Mouse (Mus musculus): ENCODE data around the gene Ctsk. TPM values are rescaled to one million over a fixed set of nuclear protein-coding genes. Genes with fewer than 3 reads are reported as not detected.

Ctsk gene
- polyA plus RNA-seq (2015; fragmentation: Nextera tagmentation; extraction: Ambion mirVana): 1.0 and 1.3 TPM in 2 replicates

DNA sequence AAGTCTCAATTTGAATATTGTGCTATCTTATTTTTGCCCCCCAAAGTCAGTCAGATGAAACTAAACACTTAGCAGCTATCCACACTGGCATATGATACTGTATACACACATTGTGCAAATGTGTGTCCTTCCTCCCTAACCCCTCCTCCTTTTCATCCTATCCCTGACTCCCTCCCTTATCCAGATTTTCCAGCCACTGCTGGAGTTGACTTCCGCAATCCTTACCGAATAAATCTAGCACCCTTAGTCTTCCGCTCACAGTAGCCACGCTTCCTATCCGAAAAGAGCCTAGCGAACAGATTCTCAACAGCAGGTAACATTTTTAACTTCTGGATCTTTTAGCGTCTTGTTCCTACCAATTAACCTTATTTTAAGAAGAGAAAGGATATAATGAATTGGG, at the start of gene Ctsk:
Ctsk (plus strand) TSS at position 233 of the 400 bp plus-strand sequence.
- no peak within 1 kb of the TSS for H3K4me3 ChIP-seq (ENCODE audit: low read depth, low read length)
- no peaks in the 10 kb centered on the region for H3K4me1 ChIP-seq (ENCODE audit: control insufficient read depth, low read depth, low read length)
- H3K4me2 ChIP-seq (ENCODE audit: low read depth, low read length): no peak within 1 kb of the TSS
- no peaks in the 10 kb centered on the region for H3K9me3 ChIP-seq (replicated peaks; ENCODE audit: control insufficient read depth, low read length)
- ATAC-seq (ENCODE audit: low read depth): no peak
- H3K27ac ChIP-seq (ENCODE audit: low read length): no peak within 1 kb of the TSS
- WGBS (ENCODE audit: insufficient replicate concordance): 80% methylated on average over 7 of the region's 7 CpGs
- H3K9ac ChIP-seq (ENCODE audit: low read depth, low read length): no peak within 1 kb of the TSS
- H3K36me3 ChIP-seq (ENCODE audit: control insufficient read depth, insufficient read depth): peaks cover 21% of the 10 kb centered on the region
- no peaks in the 10 kb centered on the region for H3K27me3 ChIP-seq (ENCODE audit: control insufficient read depth, insufficient read depth, low read depth, low read length)

DNA sequence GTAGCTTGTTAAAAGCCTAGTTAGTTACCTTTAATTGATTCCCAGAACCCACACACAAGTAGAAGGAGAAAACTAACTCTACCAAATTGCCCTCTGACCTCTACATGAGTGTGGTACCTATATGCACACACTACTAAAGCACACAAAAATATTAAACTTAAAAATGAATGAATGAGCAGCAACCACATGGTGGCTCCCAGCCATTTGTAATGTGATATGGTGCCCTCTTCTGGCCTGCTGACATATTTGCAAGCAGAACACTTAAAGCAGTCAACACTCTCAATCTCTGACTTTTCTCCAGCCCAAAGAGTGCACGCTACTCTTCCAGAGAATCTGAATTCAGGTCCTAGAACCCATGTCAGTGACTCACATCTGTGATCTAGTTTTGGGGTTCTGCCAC, 48.6 kb upstream of the Ctsk start:
- H3K9me3 ChIP-seq (replicated peaks; ENCODE audit: control insufficient read depth, low read length): no peaks in the 10 kb centered on the region
- no peak overlapping the region for H3K9ac ChIP-seq (ENCODE audit: low read depth, low read length)
- H3K27ac ChIP-seq (ENCODE audit: low read length): no peak overlapping the region
- no peaks in the 10 kb centered on the region; the same call in 1 of the 2 replicates for H3K4me1 ChIP-seq (ENCODE audit: control insufficient read depth, low read depth, low read length)
- H3K4me2 ChIP-seq (ENCODE audit: low read depth, low read length): no peak overlapping the region
- H3K4me3 ChIP-seq (ENCODE audit: low read depth, low read length): no peak overlapping the region
- ATAC-seq (ENCODE audit: low read depth): 0 out of 2 replicates have a peak, but pooled peaks have one; percentile 9
- H3K27me3 ChIP-seq (ENCODE audit: control insufficient read depth, insufficient read depth, low read depth, low read length): no peaks in the 10 kb centered on the region
- WGBS (ENCODE audit: insufficient replicate concordance): 31% methylated on average over 1 of the region's 1 CpGs
- H3K36me3 ChIP-seq (ENCODE audit: control insufficient read depth, insufficient read depth): peaks cover 13% of the 10 kb centered on the region

DNA sequence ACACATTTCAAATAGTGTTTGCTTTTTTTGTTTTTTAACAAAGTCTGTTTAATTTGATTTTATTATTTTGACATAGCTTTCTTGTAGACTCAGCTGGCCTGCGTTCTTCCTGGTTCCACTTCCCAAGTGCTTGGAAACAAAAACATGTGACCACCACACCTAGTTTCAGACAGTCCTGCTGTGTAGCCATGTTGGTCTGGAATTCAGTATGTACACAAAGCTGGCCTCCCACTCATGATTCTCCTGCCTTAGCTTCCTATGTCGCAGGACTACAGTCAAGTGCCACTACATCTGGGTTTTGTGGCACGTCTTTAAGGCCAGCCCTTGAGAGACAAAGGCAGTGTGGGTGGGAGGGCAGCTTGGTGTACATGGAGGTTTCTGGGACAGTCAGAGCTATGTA, 48.1 kb upstream of the Ctsk start:
- ATAC-seq (ENCODE audit: low read depth): no peak
- no peak overlapping the region for H3K9ac ChIP-seq (ENCODE audit: low read depth, low read length)
- H3K27me3 ChIP-seq (ENCODE audit: control insufficient read depth, insufficient read depth, low read depth, low read length): no peaks in the 10 kb centered on the region
- 90% methylated on average over 3 of the region's 3 CpGs for WGBS (ENCODE audit: insufficient replicate concordance)
- H3K4me2 ChIP-seq (ENCODE audit: low read depth, low read length): no peak overlapping the region
- no peaks in the 10 kb centered on the region; the same call in 1 of the 2 replicates for H3K4me1 ChIP-seq (ENCODE audit: control insufficient read depth, low read depth, low read length)
- no peak overlapping the region for H3K27ac ChIP-seq (ENCODE audit: low read length)
- H3K4me3 ChIP-seq (ENCODE audit: low read depth, low read length): no peak overlapping the region
- H3K9me3 ChIP-seq (replicated peaks; ENCODE audit: control insufficient read depth, low read length): no peaks in the 10 kb centered on the region
- H3K36me3 ChIP-seq (ENCODE audit: control insufficient read depth, insufficient read depth): peaks cover 13% of the 10 kb centered on the region

DNA sequence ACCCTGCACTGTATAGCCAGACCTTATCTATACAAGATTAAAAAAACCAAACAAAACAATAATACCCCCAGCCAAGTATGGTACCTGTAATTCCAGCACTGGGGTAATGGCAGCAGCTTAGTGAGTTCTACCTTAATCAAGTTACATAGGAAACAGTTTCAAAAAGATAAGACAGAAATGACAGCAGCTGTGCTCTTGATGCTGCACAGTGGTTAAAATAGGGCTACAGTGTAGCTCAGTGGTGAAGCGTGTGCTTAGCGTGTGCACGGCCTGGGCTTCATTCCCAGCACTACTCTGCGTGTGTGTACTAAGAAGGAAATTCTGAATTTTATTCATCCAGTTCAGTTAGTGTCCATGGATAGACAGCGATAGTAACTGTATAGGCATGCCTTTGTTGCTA, 42.7 kb upstream of the Ctsk start:
- no peaks in the 10 kb centered on the region for H3K27me3 ChIP-seq (ENCODE audit: control insufficient read depth, insufficient read depth, low read depth, low read length)
- H3K4me2 ChIP-seq (ENCODE audit: low read depth, low read length): no peak overlapping the region
- no peak overlapping the region for H3K27ac ChIP-seq (ENCODE audit: low read length)
- no peak overlapping the region for H3K9ac ChIP-seq (ENCODE audit: low read depth, low read length)
- H3K4me1 ChIP-seq (ENCODE audit: control insufficient read depth, low read depth, low read length): peaks cover 3% of the 10 kb centered on the region; the same call in 1 of the 2 replicates
- 72% methylated on average over 5 of the region's 5 CpGs for WGBS (ENCODE audit: insufficient replicate concordance)
- ATAC-seq (ENCODE audit: low read depth): no peak
- H3K4me3 ChIP-seq (ENCODE audit: low read depth, low read length): no peak overlapping the region
- H3K9me3 ChIP-seq (replicated peaks; ENCODE audit: control insufficient read depth, low read length): no peaks in the 10 kb centered on the region
- H3K36me3 ChIP-seq (ENCODE audit: control insufficient read depth, insufficient read depth): peaks cover 9% of the 10 kb centered on the region

DNA sequence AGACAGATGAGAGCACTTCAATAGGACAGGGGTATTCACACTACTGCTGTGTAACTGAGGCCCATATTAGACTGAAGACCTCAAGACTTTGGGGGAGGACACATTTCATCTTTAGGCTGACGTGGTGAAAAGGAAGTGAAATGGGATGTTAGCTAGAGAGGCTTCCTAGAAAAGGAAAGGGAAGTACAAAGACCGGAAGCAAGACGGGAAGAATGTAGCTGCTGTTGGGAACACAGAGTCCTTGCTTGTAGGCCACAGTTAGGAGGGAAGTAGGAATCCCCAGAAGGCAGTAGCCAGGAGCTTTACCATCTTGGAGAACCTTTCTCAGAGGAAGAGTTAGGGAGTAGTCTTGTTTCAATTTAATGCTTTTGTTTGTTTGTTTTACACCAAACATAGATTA, 41.3 kb upstream of the Ctsk start:
- peak overlapping the region; percentile 42; the same call in 1 of the 2 replicates for H3K27ac ChIP-seq (ENCODE audit: low read length)
- H3K4me2 ChIP-seq (ENCODE audit: low read depth, low read length): no peak overlapping the region
- H3K27me3 ChIP-seq (ENCODE audit: control insufficient read depth, insufficient read depth, low read depth, low read length): no peaks in the 10 kb centered on the region
- ATAC-seq (ENCODE audit: low read depth): no peak
- peaks cover 10% of the 10 kb centered on the region for H3K36me3 ChIP-seq (ENCODE audit: control insufficient read depth, insufficient read depth)
- 36% methylated on average over 3 of the region's 3 CpGs for WGBS (ENCODE audit: insufficient replicate concordance)
- peaks cover 3% of the 10 kb centered on the region; the same call in 1 of the 2 replicates for H3K4me1 ChIP-seq (ENCODE audit: control insufficient read depth, low read depth, low read length)
- no peak overlapping the region for H3K4me3 ChIP-seq (ENCODE audit: low read depth, low read length)
- H3K9ac ChIP-seq (ENCODE audit: low read depth, low read length): no peak overlapping the region
- no peaks in the 10 kb centered on the region for H3K9me3 ChIP-seq (replicated peaks; ENCODE audit: control insufficient read depth, low read length)

DNA sequence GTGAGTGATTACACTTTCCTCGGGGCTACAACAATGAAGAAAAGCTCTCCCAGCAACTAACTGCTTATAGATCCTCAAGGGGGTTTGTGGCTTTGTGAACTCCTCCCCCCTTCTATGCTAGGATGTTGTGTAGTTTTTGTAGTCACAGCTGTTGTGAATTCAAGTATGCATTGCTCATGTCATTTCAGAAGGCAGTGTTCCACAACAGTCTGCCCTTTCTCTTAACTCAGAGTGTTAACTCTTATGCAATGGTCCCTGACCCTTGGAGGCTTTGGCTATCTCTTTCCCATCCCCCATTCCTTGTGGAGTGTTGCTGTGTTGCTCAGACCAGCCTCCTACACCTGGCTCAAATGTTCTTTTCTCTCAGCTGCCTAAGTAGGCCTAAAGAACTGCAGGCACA, 39.7 kb upstream of the Ctsk start:
- Histone ChIP-seq H3K4me1 (ENCODE audit: control insufficient read depth, low read depth, low read length) (peaks cover 3% of the 10 kb centered on the region; the same call in 1 of the 2 replicates), H3K9me3 (replicated peaks; ENCODE audit: control insufficient read depth, low read length) (no peaks in the 10 kb centered on the region), H3K27ac (ENCODE audit: low read length) (no peak overlapping the region), H3K9ac (ENCODE audit: low read depth, low read length) (no peak overlapping the region), H3K27me3 (ENCODE audit: control insufficient read depth, insufficient read depth, low read depth, low read length) (no peaks in the 10 kb centered on the region), H3K36me3 (ENCODE audit: control insufficient read depth, insufficient read depth) (peaks cover 10% of the 10 kb centered on the region), H3K4me3 (ENCODE audit: low read depth, low read length) (no peak overlapping the region), H3K4me2 (ENCODE audit: low read depth, low read length) (no peak overlapping the region)
- 54% methylated on average over 1 of the region's 1 CpGs for WGBS (ENCODE audit: insufficient replicate concordance)
- no peak for ATAC-seq (ENCODE audit: low read depth)

DNA sequence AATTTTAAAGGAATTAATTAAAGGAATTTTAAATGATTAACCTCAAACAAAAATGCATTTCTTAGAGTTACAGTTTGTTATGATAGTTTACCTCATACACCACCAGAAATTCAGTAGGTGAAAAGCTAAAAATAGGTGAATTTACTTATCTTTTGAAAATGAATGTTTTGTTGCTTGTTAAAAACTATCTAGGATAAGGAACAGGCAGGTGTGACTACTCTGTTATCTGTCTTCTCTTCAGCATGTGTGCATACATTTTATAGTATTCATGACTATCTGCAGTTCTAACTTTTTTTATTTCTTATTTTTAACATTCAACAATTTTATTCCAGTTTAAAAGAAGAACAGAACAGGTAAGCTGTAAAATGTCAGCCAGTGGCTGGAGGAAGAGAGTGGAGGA, 35.2 kb upstream of the Ctsk start:
- Histone ChIP-seq H3K36me3 (ENCODE audit: control insufficient read depth, insufficient read depth) (peaks cover 12% of the 10 kb centered on the region), H3K9ac (ENCODE audit: low read depth, low read length) (no peak overlapping the region), H3K27ac (ENCODE audit: low read length) (no peak overlapping the region), H3K9me3 (replicated peaks; ENCODE audit: control insufficient read depth, low read length) (no peaks in the 10 kb centered on the region), H3K4me1 (ENCODE audit: control insufficient read depth, low read depth, low read length) (no peaks in the 10 kb centered on the region; the same call in 1 of the 2 replicates), H3K4me3 (ENCODE audit: low read depth, low read length) (no peak overlapping the region), H3K4me2 (ENCODE audit: low read depth, low read length) (no peak overlapping the region), H3K27me3 (ENCODE audit: control insufficient read depth, insufficient read depth, low read depth, low read length) (no peaks in the 10 kb centered on the region)
- no peak for ATAC-seq (ENCODE audit: low read depth)

DNA sequence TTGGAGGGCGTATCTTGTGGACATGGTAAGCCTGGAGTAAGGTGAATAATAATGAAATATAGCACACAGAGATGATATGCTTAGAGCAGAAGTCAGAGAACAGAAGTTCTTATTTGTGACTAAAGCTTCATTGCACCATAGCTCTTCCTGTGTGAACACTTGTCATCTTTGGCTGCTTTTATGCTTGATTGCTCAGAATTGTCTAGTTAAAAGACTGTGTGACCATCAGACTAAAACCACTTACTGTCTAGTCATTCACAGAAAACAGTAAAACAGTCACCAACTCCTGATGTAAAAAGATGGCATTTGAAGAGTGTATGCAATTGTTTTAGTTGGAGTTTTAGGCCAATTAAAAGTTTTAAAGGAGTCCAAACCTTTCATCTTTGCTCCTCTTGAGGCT, 20.1 kb upstream of the Ctsk start:
- Histone ChIP-seq H3K4me1 (ENCODE audit: control insufficient read depth, low read depth, low read length) (no peaks in the 10 kb centered on the region), H3K9me3 (replicated peaks; ENCODE audit: control insufficient read depth, low read length) (no peaks in the 10 kb centered on the region), H3K9ac (ENCODE audit: low read depth, low read length) (no peak overlapping the region), H3K27me3 (ENCODE audit: control insufficient read depth, insufficient read depth, low read depth, low read length) (no peaks in the 10 kb centered on the region), H3K4me2 (ENCODE audit: low read depth, low read length) (no peak overlapping the region), H3K36me3 (ENCODE audit: control insufficient read depth, insufficient read depth) (peaks cover 24% of the 10 kb centered on the region), H3K27ac (ENCODE audit: low read length) (no peak overlapping the region), H3K4me3 (ENCODE audit: low read depth, low read length) (no peak overlapping the region)
- ATAC-seq (ENCODE audit: low read depth): no peak
- WGBS (ENCODE audit: insufficient replicate concordance): 88% methylated on average over 1 of the region's 1 CpGs

DNA sequence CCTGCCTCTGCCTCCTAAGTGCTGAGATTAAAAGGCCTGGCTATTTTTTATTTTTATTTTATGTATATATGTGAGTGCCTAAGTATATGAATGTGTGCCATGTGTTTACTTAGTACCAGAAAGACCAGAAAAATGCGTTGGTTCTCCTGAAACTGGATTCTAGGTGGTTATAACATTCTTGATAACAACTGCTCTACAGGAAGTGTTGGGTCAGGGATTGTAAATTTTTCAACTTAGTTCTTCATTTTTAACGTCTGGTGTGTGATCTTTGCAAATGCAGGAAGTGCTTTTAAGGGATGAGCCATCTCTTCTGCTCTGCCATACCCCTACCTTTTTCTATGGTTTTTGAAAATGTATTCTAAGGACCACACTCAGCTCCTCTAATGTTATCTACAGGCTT, 12.6 kb upstream of the Ctsk start:
- no peak overlapping the region for H3K9ac ChIP-seq (ENCODE audit: low read depth, low read length)
- H3K36me3 ChIP-seq (ENCODE audit: control insufficient read depth, insufficient read depth): peaks cover 37% of the 10 kb centered on the region
- ATAC-seq (ENCODE audit: low read depth): no peak
- H3K4me2 ChIP-seq (ENCODE audit: low read depth, low read length): no peak overlapping the region
- WGBS (ENCODE audit: insufficient replicate concordance): 32% methylated on average over 2 of the region's 2 CpGs
- no peaks in the 10 kb centered on the region for H3K27me3 ChIP-seq (ENCODE audit: control insufficient read depth, insufficient read depth, low read depth, low read length)
- no peaks in the 10 kb centered on the region for H3K9me3 ChIP-seq (replicated peaks; ENCODE audit: control insufficient read depth, low read length)
- H3K27ac ChIP-seq (ENCODE audit: low read length): no peak overlapping the region
- H3K4me1 ChIP-seq (ENCODE audit: control insufficient read depth, low read depth, low read length): no peaks in the 10 kb centered on the region
- no peak overlapping the region for H3K4me3 ChIP-seq (ENCODE audit: low read depth, low read length)

All from liver, embryonic 16.5 days (tissue).